Mouse (Mus musculus) telencephalon, adult 2 months (tissue): ENCODE measurements at regions not wholly inside any gene's neighbourhood (a gene's known extent, or its start where the extent isn't known, plus 50 kb on each side); places are given as distances from the start of the nearest gene placed in this dataset.

ENCODE experiments used
- DNase-seq: peaks from one replicate; pipeline ENCODE4 v3.0.0-alpha.2; 2011; ENCODE audit warnings: low read depth, low spot score

GRCm38 (mm10) chr15:62138701-62139100, 1215.9 kb upstream of the A1bg start:
- DNase-seq: no peak

GRCm38 (mm10) chr15:62136932-62137594, 1214.3 kb upstream of the A1bg start:
- no peak for DNase-seq

GRCm38 (mm10) chr15:62134835-62135234, 1212.0 kb upstream of the A1bg start:
- no peak for DNase-seq

GRCm38 (mm10) chr15:62134308-62134707, 1211.5 kb upstream of the A1bg start:
- DNase-seq: no peak

GRCm38 (mm10) chr15:62132895-62133294, 1210.1 kb upstream of the A1bg start:
- no peak for DNase-seq

GRCm38 (mm10) chr15:62131686-62132085, 1208.9 kb upstream of the A1bg start:
- no peak for DNase-seq

- no peak for DNase-seq
Measured at GRCm38 (mm10) chr15:62130530-62130929, 1207.7 kb upstream of the A1bg start.

- DNase-seq: no peak
Measured at GRCm38 (mm10) chr15:62128546-62129212, 1205.9 kb upstream of the A1bg start.

- DNase-seq: no peak
Measured at GRCm38 (mm10) chr15:62127602-62128158, 1204.9 kb upstream of the A1bg start.

GRCm38 (mm10) chr15:62125718-62126117, 1202.9 kb upstream of the A1bg start:
- DNase-seq: no peak

GRCm38 (mm10) chr15:62123756-62124155, 1200.9 kb upstream of the A1bg start:
- DNase-seq: no peak

- no peak for DNase-seq
Measured at GRCm38 (mm10) chr15:62122265-62123023, 1199.6 kb upstream of the A1bg start.

GRCm38 (mm10) chr15:62121696-62122095, 1198.9 kb upstream of the A1bg start:
- no peak for DNase-seq

- no peak for DNase-seq
Measured at GRCm38 (mm10) chr15:62120735-62121134, 1197.9 kb upstream of the A1bg start.

GRCm38 (mm10) chr15:62118997-62119396, 1196.2 kb upstream of the A1bg start:
- no peak for DNase-seq

GRCm38 (mm10) chr15:62116184-62116583, 1193.4 kb upstream of the A1bg start:
- DNase-seq: no peak

GRCm38 (mm10) chr15:62114815-62115214, 1192.0 kb upstream of the A1bg start:
- DNase-seq: no peak

GRCm38 (mm10) chr15:62112151-62112550, 1189.3 kb upstream of the A1bg start:
- DNase-seq: peak; percentile 75

- DNase-seq: no peak
Measured at GRCm38 (mm10) chr15:62107976-62108375, 1185.2 kb upstream of the A1bg start.

- DNase-seq: no peak
Measured at GRCm38 (mm10) chr15:62106518-62106975, 1183.7 kb upstream of the A1bg start.

GRCm38 (mm10) chr15:62105483-62105882, 1182.7 kb upstream of the A1bg start:
- no peak for DNase-seq

- DNase-seq: no peak
Measured at GRCm38 (mm10) chr15:62104653-62105052, 1181.8 kb upstream of the A1bg start.
